Mouse (Mus musculus): Measurements from ENCODE around the gene 6030452D12Rik. TPM values are rescaled to one million over a fixed set of nuclear protein-coding genes. Genes with fewer than 3 reads are reported as not detected.

Gene 6030452D12Rik
- polyA plus RNA-seq, 1 experiment from 2014 or later: not detected

DNA sequence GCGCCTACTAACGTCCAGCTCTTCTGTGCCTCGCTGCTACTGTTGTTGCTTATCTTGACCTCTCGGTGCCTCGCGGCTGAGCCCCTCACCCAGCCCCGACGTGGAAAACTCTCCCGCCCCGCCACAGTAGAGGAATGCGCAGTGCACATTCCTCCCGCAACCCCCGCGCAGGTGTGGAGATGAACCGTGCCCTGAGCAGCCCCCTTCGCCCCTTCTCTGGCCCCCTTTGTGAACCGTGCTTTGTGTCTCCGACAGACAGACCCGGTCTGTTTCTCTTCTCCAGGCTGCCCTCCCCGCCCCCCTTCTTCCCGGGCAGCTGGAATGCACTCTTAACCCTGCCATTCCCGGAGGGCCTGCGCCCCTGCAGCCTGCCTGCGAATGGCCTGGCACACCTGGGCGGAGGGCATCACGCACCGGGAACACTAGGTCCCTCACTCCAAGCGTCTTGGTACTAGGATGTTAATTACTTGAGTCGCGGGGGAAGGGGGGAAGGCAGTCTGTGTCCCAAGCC is 11.3 kb downstream of the 6030452D12Rik start:
- no peak overlapping the region for H3K9ac ChIP-seq (ENCODE audit: low read depth, low read length)
- H3K27me3 ChIP-seq (ENCODE audit: control insufficient read depth, insufficient read depth, low read depth, low read length): peaks cover 65% of the 10 kb centered on the region

GRCm38 (mm10) chr8:106512475-106513150 is 12.3 kb downstream of the 6030452D12Rik start:
- H3K9ac ChIP-seq (ENCODE audit: low read depth, low read length): no peak overlapping the region

More for the DNA sequence above, 11.3 kb downstream of the 6030452D12Rik start:
- Histone ChIP-seq H3K9me3 (replicated peaks; ENCODE audit: control insufficient read depth, low read length) (no peaks in the 10 kb centered on the region), H3K4me1 (ENCODE audit: control insufficient read depth, low read depth, low read length) (no peaks in the 10 kb centered on the region; the same call in 1 of the 2 replicates), H3K4me3 (ENCODE audit: low read depth, low read length) (peak overlapping the region; percentile 33), H3K4me2 (ENCODE audit: low read depth, low read length) (peak overlapping the region; percentile 38), H3K27ac (ENCODE audit: low read length) (no peak overlapping the region), H3K36me3 (ENCODE audit: control insufficient read depth, insufficient read depth) (no peaks in the 10 kb centered on the region)
- no peak for ATAC-seq (ENCODE audit: low read depth)
- 3% methylated on average over 30 of the region's 30 CpGs for WGBS (ENCODE audit: insufficient replicate concordance)

DNA sequence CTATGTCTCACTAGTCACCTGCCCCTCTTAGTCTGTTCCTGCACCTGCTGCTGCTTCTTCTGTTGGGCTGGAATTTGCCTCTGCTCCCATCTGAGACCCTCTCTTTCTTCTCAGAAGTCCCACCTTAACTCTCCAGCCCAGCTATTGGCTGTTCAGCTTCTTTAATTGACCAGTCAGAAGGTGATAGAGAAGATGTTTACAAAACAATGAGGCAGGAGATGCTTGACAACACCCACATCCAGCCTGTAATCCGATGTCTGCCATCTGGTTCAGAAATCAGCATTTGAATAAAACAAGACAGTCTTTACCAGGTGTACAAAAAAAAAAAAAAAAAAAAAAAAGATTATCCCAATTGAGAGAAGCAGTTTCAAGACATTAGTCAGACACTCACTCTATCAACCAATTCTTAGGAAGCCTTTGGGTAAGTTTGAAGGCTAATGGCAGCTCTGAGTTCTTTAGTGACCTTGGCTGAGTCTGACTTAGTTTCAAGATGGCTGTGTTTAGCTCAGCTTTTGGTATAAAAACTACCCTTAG is 15.7 kb downstream of the 6030452D12Rik start:
- Histone ChIP-seq H3K27ac (ENCODE audit: low read length) (no peak overlapping the region), H3K36me3 (ENCODE audit: control insufficient read depth, insufficient read depth) (no peaks in the 10 kb centered on the region), H3K4me1 (ENCODE audit: control insufficient read depth, low read depth, low read length) (no peaks in the 10 kb centered on the region; the same call in 1 of the 2 replicates), H3K27me3 (ENCODE audit: control insufficient read depth, insufficient read depth, low read depth, low read length) (peaks cover 22% of the 10 kb centered on the region), H3K4me2 (ENCODE audit: low read depth, low read length) (no peak overlapping the region), H3K9me3 (replicated peaks; ENCODE audit: control insufficient read depth, low read length) (no peaks in the 10 kb centered on the region), H3K4me3 (ENCODE audit: low read depth, low read length) (no peak overlapping the region), H3K9ac (ENCODE audit: low read depth, low read length) (no peak overlapping the region)
- no peak for ATAC-seq (ENCODE audit: low read depth)
- whole genome bisulfite sequencing (ENCODE audit: insufficient replicate concordance): 32% methylated on average over 1 of the region's 1 CpGs

More at GRCm38 (mm10) chr8:106512475-106513150, 12.3 kb downstream of the 6030452D12Rik start:
- Histone ChIP-seq H3K4me3 (ENCODE audit: low read depth, low read length) (no peak overlapping the region), H3K27me3 (ENCODE audit: control insufficient read depth, insufficient read depth, low read depth, low read length) (peaks cover 55% of the 10 kb centered on the region), H3K27ac (ENCODE audit: low read length) (no peak overlapping the region), H3K36me3 (ENCODE audit: control insufficient read depth, insufficient read depth) (no peaks in the 10 kb centered on the region), H3K4me1 (ENCODE audit: control insufficient read depth, low read depth, low read length) (no peaks in the 10 kb centered on the region; the same call in 1 of the 2 replicates), H3K9me3 (replicated peaks; ENCODE audit: control insufficient read depth, low read length) (no peaks in the 10 kb centered on the region), H3K4me2 (ENCODE audit: low read depth, low read length) (no peak overlapping the region)
- WGBS (ENCODE audit: insufficient replicate concordance): 42% methylated on average over 7 of the region's 7 CpGs
- no peak for ATAC-seq (ENCODE audit: low read depth)

DNA sequence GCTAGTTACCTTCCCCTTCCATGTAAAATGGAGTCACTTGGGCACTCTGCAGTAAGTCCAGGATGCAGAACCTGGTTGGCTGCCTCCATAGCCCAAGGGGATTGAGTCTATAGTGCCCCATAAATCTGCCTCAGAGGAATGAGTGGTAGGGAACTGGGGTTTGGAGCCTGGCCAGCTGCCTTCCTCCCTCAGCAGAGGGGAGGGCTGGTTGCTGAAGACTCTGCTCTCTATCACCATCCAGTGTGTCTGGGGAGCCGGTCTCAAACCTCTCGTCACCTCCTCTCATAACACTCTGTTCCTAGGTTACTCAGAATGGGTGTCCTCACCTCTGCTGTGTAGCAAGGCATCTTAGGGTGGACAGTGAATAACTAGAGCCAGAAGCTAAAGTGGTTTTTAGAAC is 16.3 kb downstream of the 6030452D12Rik start:
- no peak for ATAC-seq (ENCODE audit: low read depth)
- no peaks in the 10 kb centered on the region; the same call in 1 of the 2 replicates for H3K4me1 ChIP-seq (ENCODE audit: control insufficient read depth, low read depth, low read length)
- H3K27me3 ChIP-seq (ENCODE audit: control insufficient read depth, insufficient read depth, low read depth, low read length): peaks cover 16% of the 10 kb centered on the region
- H3K4me2 ChIP-seq (ENCODE audit: low read depth, low read length): no peak overlapping the region
- WGBS (ENCODE audit: insufficient replicate concordance): 52% methylated on average over 2 of the region's 2 CpGs
- H3K4me3 ChIP-seq (ENCODE audit: low read depth, low read length): no peak overlapping the region
- no peak overlapping the region for H3K9ac ChIP-seq (ENCODE audit: low read depth, low read length)
- no peaks in the 10 kb centered on the region for H3K9me3 ChIP-seq (replicated peaks; ENCODE audit: control insufficient read depth, low read length)
- no peak overlapping the region for H3K27ac ChIP-seq (ENCODE audit: low read length)
- no peaks in the 10 kb centered on the region for H3K36me3 ChIP-seq (ENCODE audit: control insufficient read depth, insufficient read depth)

GRCm38 (mm10) chr8:106518763-106519162 is 18.4 kb downstream of the 6030452D12Rik start:
- Histone ChIP-seq H3K9me3 (replicated peaks; ENCODE audit: control insufficient read depth, low read length) (no peaks in the 10 kb centered on the region), H3K4me1 (ENCODE audit: control insufficient read depth, low read depth, low read length) (no peaks in the 10 kb centered on the region), H3K4me3 (ENCODE audit: low read depth, low read length) (no peak overlapping the region), H3K4me2 (ENCODE audit: low read depth, low read length) (no peak overlapping the region), H3K36me3 (ENCODE audit: control insufficient read depth, insufficient read depth) (no peaks in the 10 kb centered on the region), H3K27ac (ENCODE audit: low read length) (no peak overlapping the region), H3K9ac (ENCODE audit: low read depth, low read length) (no peak overlapping the region), H3K27me3 (ENCODE audit: control insufficient read depth, insufficient read depth, low read depth, low read length) (no peaks in the 10 kb centered on the region; the same call in 1 of the 2 replicates)
- no peak for ATAC-seq (ENCODE audit: low read depth)
- WGBS (ENCODE audit: insufficient replicate concordance): 17% methylated on average over 3 of the region's 3 CpGs

DNA sequence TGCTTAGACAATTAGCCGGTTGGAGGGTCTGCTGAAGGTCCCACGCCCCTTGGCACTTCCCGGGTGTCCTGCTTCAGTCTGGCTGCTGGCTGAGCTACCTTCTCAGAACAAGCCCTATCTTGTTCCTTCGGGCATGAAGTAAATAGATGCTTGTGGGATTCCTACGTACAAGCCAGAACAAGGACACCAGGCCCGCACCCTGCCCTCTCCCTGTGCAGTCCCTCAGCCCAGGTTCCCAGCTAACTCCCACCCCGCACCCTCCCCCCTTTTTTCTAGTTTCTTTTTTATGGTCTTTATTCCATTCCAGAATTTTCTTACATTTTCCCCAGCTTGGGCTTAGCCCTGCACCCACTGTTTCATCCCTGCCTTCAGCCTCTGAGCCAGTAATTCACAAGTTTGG is 20.3 kb downstream of the 6030452D12Rik start:
- no peak overlapping the region for H3K27ac ChIP-seq (ENCODE audit: low read length)

DNA sequence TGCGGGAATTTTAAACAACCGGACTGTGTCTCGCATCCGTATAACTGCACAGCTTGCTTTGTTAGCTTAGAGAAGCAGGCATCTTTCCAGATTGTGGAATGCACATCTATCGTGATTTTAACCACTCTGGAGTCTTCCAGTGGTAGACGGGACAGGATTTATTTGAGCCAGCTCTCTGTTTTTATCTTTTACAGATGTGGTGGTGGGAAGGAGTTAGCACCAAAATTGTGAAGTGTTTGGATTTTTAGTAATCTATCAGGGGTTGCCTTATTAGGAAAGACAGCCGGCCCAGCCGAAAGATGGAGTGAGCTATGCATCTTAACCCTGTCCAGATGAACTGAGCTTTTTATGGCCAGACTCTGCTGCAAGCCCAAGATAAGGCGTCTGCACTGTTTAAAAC is 21.5 kb downstream of the 6030452D12Rik start:
- WGBS (ENCODE audit: insufficient replicate concordance): 54% methylated on average over 9 of the region's 9 CpGs
- H3K4me2 ChIP-seq (ENCODE audit: low read depth, low read length): no peak overlapping the region

More for the DNA sequence above, 20.3 kb downstream of the 6030452D12Rik start:
- H3K9ac ChIP-seq (ENCODE audit: low read depth, low read length): no peak overlapping the region
- H3K9me3 ChIP-seq (replicated peaks; ENCODE audit: control insufficient read depth, low read length): no peaks in the 10 kb centered on the region
- H3K27me3 ChIP-seq (ENCODE audit: control insufficient read depth, insufficient read depth, low read depth, low read length): no peaks in the 10 kb centered on the region
- H3K36me3 ChIP-seq (ENCODE audit: control insufficient read depth, insufficient read depth): no peaks in the 10 kb centered on the region
- ATAC-seq (ENCODE audit: low read depth): no peak
- no peak overlapping the region for H3K4me3 ChIP-seq (ENCODE audit: low read depth, low read length)
- 63% methylated on average over 7 of the region's 7 CpGs for WGBS (ENCODE audit: insufficient replicate concordance)
- no peaks in the 10 kb centered on the region for H3K4me1 ChIP-seq (ENCODE audit: control insufficient read depth, low read depth, low read length)
- no peak overlapping the region for H3K4me2 ChIP-seq (ENCODE audit: low read depth, low read length)

GRCm38 (mm10) chr8:106526725-106527124 is 26.4 kb downstream of the 6030452D12Rik start:
- H3K4me1 ChIP-seq (ENCODE audit: control insufficient read depth, low read depth, low read length): no peaks in the 10 kb centered on the region
- H3K27ac ChIP-seq (ENCODE audit: low read length): no peak overlapping the region
- no peaks in the 10 kb centered on the region for H3K27me3 ChIP-seq (ENCODE audit: control insufficient read depth, insufficient read depth, low read depth, low read length)
- no peak overlapping the region for H3K9ac ChIP-seq (ENCODE audit: low read depth, low read length)
- H3K9me3 ChIP-seq (replicated peaks; ENCODE audit: control insufficient read depth, low read length): no peaks in the 10 kb centered on the region
- ATAC-seq (ENCODE audit: low read depth): no peak
- H3K4me3 ChIP-seq (ENCODE audit: low read depth, low read length): no peak overlapping the region
- no peaks in the 10 kb centered on the region for H3K36me3 ChIP-seq (ENCODE audit: control insufficient read depth, insufficient read depth)
- H3K4me2 ChIP-seq (ENCODE audit: low read depth, low read length): no peak overlapping the region
- WGBS (ENCODE audit: insufficient replicate concordance): 37% methylated on average over 6 of the region's 6 CpGs

More for the DNA sequence above, 21.5 kb downstream of the 6030452D12Rik start:
- ATAC-seq (ENCODE audit: low read depth): no peak
- no peaks in the 10 kb centered on the region for H3K27me3 ChIP-seq (ENCODE audit: control insufficient read depth, insufficient read depth, low read depth, low read length)
- H3K4me3 ChIP-seq (ENCODE audit: low read depth, low read length): no peak overlapping the region
- no peaks in the 10 kb centered on the region for H3K36me3 ChIP-seq (ENCODE audit: control insufficient read depth, insufficient read depth)
- no peaks in the 10 kb centered on the region for H3K9me3 ChIP-seq (replicated peaks; ENCODE audit: control insufficient read depth, low read length)
- H3K27ac ChIP-seq (ENCODE audit: low read length): no peak overlapping the region
- no peaks in the 10 kb centered on the region for H3K4me1 ChIP-seq (ENCODE audit: control insufficient read depth, low read depth, low read length)
- no peak overlapping the region for H3K9ac ChIP-seq (ENCODE audit: low read depth, low read length)

Data from liver, embryonic 16.5 days (tissue).